Comparison of ENCODE assay signal across 9 mouse cellular contexts in genomic region chr11:116658238-116658637, GRCm38 (mm10). TPM values are rescaled to one million over a fixed set of nuclear protein-coding genes. Genes with fewer than 3 reads are reported as not detected.
DNase-seq lines count a peak whose midpoint lies in the region; ATAC-seq and TF ChIP-seq lines count a peak whose summit lies in the region.
"Had no signal": no experiment of that assay in that cellular context is flagged by ENCODE, and none has a peak within 500 bp of the region (broad histone marks: within the 10 kb centered on the region; RNA-seq: fewer than 3 reads in every experiment).

No protein-coding gene starts in this region.

- no peak for ATAC-seq in neural tube, embryonic 11.5 days (ENCODE audit: insufficient read depth, low FRiP score, low TSS enrichment)
- peak; percentile 35 for ATAC-seq in limb, embryonic 14.5 days (ENCODE audit: low FRiP score, low read depth)

- 67% methylated on average over 10 of the region's 10 CpGs for WGBS in heart, adult 2 months
- WGBS in neural tube, embryonic 11.5 days: 70% methylated on average over 10 of the region's 10 CpGs
- 55% methylated on average over 10 of the region's 10 CpGs for WGBS in limb, embryonic 14.5 days

- peak overlapping the region; percentile 54 for H3K27ac ChIP-seq in heart, adult 2 months
- no peak overlapping the region; the same call in 1 of the 2 replicates for H3K27ac ChIP-seq in neural tube, embryonic 11.5 days (ENCODE audit: low read depth, low read length)
- peak overlapping the region; percentile 63 for H3K27ac ChIP-seq in limb, embryonic 14.5 days (replicated peaks; ENCODE audit: low read depth, low read length)
- H3K27ac ChIP-seq: macrophage had no signal

- H3K36me3 ChIP-seq in heart, adult 2 months (ENCODE audit: control insufficient read depth, insufficient read depth, low read length): no peaks in the 10 kb centered on the region
- H3K36me3 ChIP-seq in neural tube, embryonic 11.5 days (ENCODE audit: control insufficient read depth, insufficient read depth, low read length): no peaks in the 10 kb centered on the region
- no peaks in the 10 kb centered on the region for H3K36me3 ChIP-seq in limb, embryonic 14.5 days (ENCODE audit: control insufficient read depth, insufficient read depth, low read length)

- no peak overlapping the region for H3K9ac ChIP-seq in heart, adult 2 months (ENCODE audit: low read depth, low read length)
- no peak overlapping the region for H3K9ac ChIP-seq in neural tube, embryonic 11.5 days (ENCODE audit: low read length)
- H3K9ac ChIP-seq in limb, embryonic 14.5 days (ENCODE audit: low read depth, low read length, severe bottlenecking): no peak overlapping the region

- H3K4me2 ChIP-seq in neural tube, embryonic 11.5 days (ENCODE audit: low read depth): peak overlapping the region; percentile 36; the same call in 1 of the 2 replicates
- peak overlapping the region; percentile 41 for H3K4me2 ChIP-seq in limb, embryonic 14.5 days (replicated peaks; ENCODE audit: low read depth, low read length, severe bottlenecking)

- TF ChIP-seq POLR2A in heart, adult 2 months (IDR thresholded peaks at IDR 0.05; ENCODE audit: insufficient read depth, low read depth, low read length): no peak
- no peak for TF ChIP-seq POLR2A in limb, embryonic 14.5 days (IDR thresholded peaks at IDR 0.05; ENCODE audit: borderline replicate concordance, extremely low read depth, insufficient read depth, insufficient read length)

- H3K4me3 ChIP-seq in heart, adult 2 months: peak overlapping the region; percentile 12; the same call in 1 of the 2 replicates
- no peak overlapping the region for H3K4me3 ChIP-seq in neural tube, embryonic 11.5 days (ENCODE audit: low read depth, low read length)
- peak overlapping the region; percentile 24; the same call in 1 of the 2 replicates for H3K4me3 ChIP-seq in limb, embryonic 14.5 days (replicated peaks; ENCODE audit: low read length)

- H3K4me1 ChIP-seq in heart, adult 2 months (ENCODE audit: control insufficient read depth, insufficient read depth, low read length): peaks cover 6% of the 10 kb centered on the region
- H3K4me1 ChIP-seq in neural tube, embryonic 11.5 days (ENCODE audit: control insufficient read depth, insufficient read depth, low read length): peaks cover 28% of the 10 kb centered on the region
- H3K4me1 ChIP-seq in limb, embryonic 14.5 days (ENCODE audit: control insufficient read depth, insufficient read depth, low read length): peaks cover 5% of the 10 kb centered on the region

- no peaks in the 10 kb centered on the region for H3K79me2 ChIP-seq in heart, adult 2 months (replicated peaks; ENCODE audit: control insufficient read depth, insufficient read depth, low read length)

- H3K9me3 ChIP-seq in neural tube, embryonic 11.5 days (ENCODE audit: control insufficient read depth, low read length): no peaks in the 10 kb centered on the region
- H3K9me3 ChIP-seq in limb, embryonic 14.5 days (ENCODE audit: control insufficient read depth, low read length): no peaks in the 10 kb centered on the region

- no peak for TF ChIP-seq EP300 in heart, adult 2 months (IDR thresholded peaks at IDR 0.05; ENCODE audit: insufficient read depth, low read depth, low read length)

- no peak for TF ChIP-seq CTCF in heart, adult 2 months (IDR thresholded peaks at IDR 0.05)

- peaks cover 3% of the 10 kb centered on the region; the same call in 1 of the 2 replicates for H3K27me3 ChIP-seq in heart, adult 2 months (ENCODE audit: control insufficient read depth, insufficient read depth, low read length)
- peaks cover 16% of the 10 kb centered on the region for H3K27me3 ChIP-seq in neural tube, embryonic 11.5 days (ENCODE audit: control insufficient read depth, insufficient read depth, low read length)
- peaks cover 14% of the 10 kb centered on the region; the same call in 1 of the 2 replicates for H3K27me3 ChIP-seq in limb, embryonic 14.5 days (ENCODE audit: control insufficient read depth, insufficient read depth, low read length)

- DNase-seq in heart, adult 2 months: no peak
- no peak for DNase-seq in heart, adult 8-10 months (ENCODE audit: low spot score)
- DNase-seq in neural tube, embryonic 11.5 days (ENCODE audit: low spot score): no peak
- no peak for DNase-seq in neural tube, embryonic 10.5 days (ENCODE audit: extremely low spot score, low spot score)
- no peak for DNase-seq in limb, embryonic 14.5 days (ENCODE audit: low spot score)
- peak; percentile 51 for DNase-seq in testis, postnatal 10 days (ENCODE audit: low spot score)
- DNase-seq in gastrocnemius, postnatal 14 days: no peak
- no peak for DNase-seq in adipocyte (ENCODE audit: low spot score)

- intact Hi-C loops in heart, adult 2 months (cut with DNase I): no loop called here
- intact Hi-C loops in gastrocnemius, postnatal 14 days (cut with DNase I; ENCODE audit: low total_unique reads): loop anchor here (5.0 kb wide), 1 partner anchor 149 kb away; no protein-coding TSS in a partner anchor

RNA-seq across cellular contexts. Expression of gene Cygb, which starts 4.1 kb away (rescaled TPM):
- total RNA-seq in heart, adult 2 months (2021): 10 to 100 TPM; 42.5 to 50.3 TPM
- 55.0 and 66.1 TPM in 2 replicates for polyA plus RNA-seq in heart, adult 2 months (2012; rRNA removed)
- 10 to 100 TPM; 40.6 to 64.1 (median 43.0) TPM for total RNA-seq in heart, adult 8-10 months (2022)
- 2.3 and 3.0 TPM in 2 replicates for polyA plus RNA-seq in neural tube, embryonic 11.5 days (2014; fragmentation: Nextera tagmentation; extraction: Ambion mirVana)
- 12.1 and 12.3 TPM in 2 replicates for polyA plus RNA-seq in limb, embryonic 14.5 days (2012; rRNA removed)
- 11.7 and 13.4 TPM in 2 replicates for polyA plus RNA-seq in limb, embryonic 14.5 days (2014; fragmentation: Nextera tagmentation; extraction: Ambion mirVana)
- 10 to 100 TPM; 16.8 to 22.8 TPM for total RNA-seq in gastrocnemius, postnatal 14 days (2021)
- polyA plus RNA-seq: macrophage had no signal

RNA-seq across cellular contexts. Expression of gene Prcd, which starts 4.9 kb away (rescaled TPM):
- total RNA-seq in heart, adult 2 months (2021): 1 to 10 TPM; 1.1 to 1.3 TPM
- polyA plus RNA-seq in heart, adult 2 months (2012; rRNA removed): 0.76 and 1.1 TPM in 2 replicates
- total RNA-seq in heart, adult 8-10 months (2022): 1 to 10 TPM; 1.4 to 2.0 (median 1.8) TPM
- 0.37 and 0.53 TPM in 2 replicates for polyA plus RNA-seq in neural tube, embryonic 11.5 days (2014; fragmentation: Nextera tagmentation; extraction: Ambion mirVana)
- polyA plus RNA-seq in limb, embryonic 14.5 days (2012; rRNA removed): 0.38 and 0.85 TPM in 2 replicates
- 1.2 and 1.4 TPM in 2 replicates for polyA plus RNA-seq in limb, embryonic 14.5 days (2014; fragmentation: Nextera tagmentation; extraction: Ambion mirVana)
- total RNA-seq in gastrocnemius, postnatal 14 days (2021): under 1 TPM; 0.49 to 0.84 TPM
- polyA plus RNA-seq: macrophage had no signal

RNA-seq across cellular contexts. Expression of gene Rhbdf2, which starts 31.4 kb away (rescaled TPM):
- 10 to 100 TPM; 10.8 to 11.2 TPM for total RNA-seq in heart, adult 2 months (2021)
- 19.2 and 22.3 TPM in 2 replicates for polyA plus RNA-seq in heart, adult 2 months (2012; rRNA removed)
- 10 to 100 TPM in 3 of 4 experiments, 1 to 10 TPM in 1; 8.7 to 12.6 (median 10.6) TPM for total RNA-seq in heart, adult 8-10 months (2022)
- 4.9 and 5.3 TPM in 2 replicates for polyA plus RNA-seq in neural tube, embryonic 11.5 days (2014; fragmentation: Nextera tagmentation; extraction: Ambion mirVana)
- 11.4 and 15.0 TPM in 2 replicates for polyA plus RNA-seq in limb, embryonic 14.5 days (2012; rRNA removed)
- polyA plus RNA-seq in limb, embryonic 14.5 days (2014; fragmentation: Nextera tagmentation; extraction: Ambion mirVana): 5.0 and 5.5 TPM in 2 replicates
- 1 to 10 TPM; 5.9 to 9.0 TPM for total RNA-seq in gastrocnemius, postnatal 14 days (2021)
